Mouse (Mus musculus) midbrain, embryonic 14.5 days (tissue): ENCODE results near the gene Uhrf1bp1. TPM values are rescaled to one million over a fixed set of nuclear protein-coding genes. Genes with fewer than 3 reads are reported as not detected.
A peak's percentile ranks its signal among the peaks of the same experiment; 100 is the strongest.

Experiments
- ATAC-seq: fragments of 200-750 bp; cut with Nextera tagmentation; 2 replicates; pipeline ENCODE4 v1.8.0; 2017; ENCODE audit warnings: moderate number of reproducible peaks, moderate library complexity; ENCODE audit not compliant: low FRiP score, low TSS enrichment
- DNase-seq: peaks from one replicate; pipeline ENCODE4 v3.0.0-alpha.2; 2015
- H3K27ac ChIP-seq: fragments of 300-500 bp; sonication (generic); replicated peaks from 2 replicates; pipeline ENCODE4 v1.5.1; 2014; ENCODE audit warnings: mild to moderate bottlenecking, low read depth, low read length, moderate library complexity
- H3K27me3 ChIP-seq: fragments of 300-500 bp; sonication (generic); 2 replicates; pipeline ENCODE4 v1.6.1; 2014; ENCODE audit warnings: low read length, control low read depth, mixed read lengths; ENCODE audit not compliant: control insufficient read depth, insufficient read depth
- H3K36me3 ChIP-seq: fragments of 300-500 bp; sonication (generic); 2 replicates; pipeline ENCODE4 v1.6.1; 2014; ENCODE audit warnings: low read length, control low read depth; ENCODE audit not compliant: control insufficient read depth, insufficient read depth
- H3K4me1 ChIP-seq: fragments of 300-500 bp; sonication (generic); 2 replicates; pipeline ENCODE4 v1.6.1; 2014; ENCODE audit warnings: mild to moderate bottlenecking, antibody characterized with exemption, low read length, control low read depth; ENCODE audit not compliant: control insufficient read depth, insufficient read depth
- H3K4me2 ChIP-seq: fragments of 300-500 bp; sonication (generic); 2 replicates; pipeline ENCODE4 v1.6.1; 2014; ENCODE audit warnings: mild to moderate bottlenecking, low read length, moderate library complexity
- H3K4me3 ChIP-seq: fragments of 300-500 bp; sonication (generic); replicated peaks from 2 replicates; pipeline ENCODE4 v1.5.1; 2014; ENCODE audit warnings: low read depth, low read length
- H3K9ac ChIP-seq: fragments of 300-500 bp; sonication (generic); replicated peaks from 2 replicates; pipeline ENCODE4 v1.6.1; 2014; ENCODE audit warnings: mild to moderate bottlenecking, low read length, moderate library complexity
- H3K9me3 ChIP-seq: fragments of 300-500 bp; sonication (generic); 2 replicates; pipeline ENCODE4 v1.6.1; 2016; ENCODE audit warnings: low read length, control low read depth, mixed read lengths; ENCODE audit not compliant: control insufficient read depth
- WGBS: fragments of 180-500 bp; shearing (Covaris S2); extraction: QIAGEN DNeasy Blood & Tissue Kit; methylation state at CpG from one replicate; pipeline ENCODE4 v1.1.7; 2014; 5-methylcytosine and 5-hydroxymethylcytosine counted together
- polyA plus RNA-seq: library from polyadenylated mRNA; unstranded; fragments of >200 nt; fragmentation: Nextera tagmentation; extraction: Ambion mirVana; gene quantifications from 2 replicates; pipeline ENCODE4 v1.2.1, GENCODE M21; 2014

Gene Uhrf1bp1
- polyA plus RNA-seq, 1 experiment from 2014 or later: 9.3 TPM

- ATAC-seq (no peak), DNase-seq (no peak)
- Histone ChIP-seq H3K27ac (no peak overlapping the region), H3K27me3 (no peaks in the 10 kb centered on the region), H3K4me2 (no peak overlapping the region), H3K9me3 (no peaks in the 10 kb centered on the region), H3K4me1 (no peaks in the 10 kb centered on the region), H3K36me3 (peaks cover 9% of the 10 kb centered on the region; the same call in 1 of the 2 replicates), H3K9ac (no peak overlapping the region), H3K4me3 (no peak overlapping the region)
- 90% methylated on average over 4 of the region's 4 CpGs for WGBS
Measured at GRCm38 (mm10) chr17:27916366-27916765, 60.1 kb downstream of the Uhrf1bp1 start.

- DNase-seq (no peak), ATAC-seq (no peak)
- WGBS: 81% methylated on average over 4 of the region's 4 CpGs
- Histone ChIP-seq H3K36me3 (no peaks in the 10 kb centered on the region), H3K27ac (no peak overlapping the region), H3K4me2 (no peak overlapping the region), H3K9me3 (no peaks in the 10 kb centered on the region), H3K4me1 (no peaks in the 10 kb centered on the region), H3K27me3 (no peaks in the 10 kb centered on the region), H3K4me3 (no peak overlapping the region), H3K9ac (no peak overlapping the region)
Measured at GRCm38 (mm10) chr17:27920676-27921075, 64.4 kb downstream of the Uhrf1bp1 start.

DNA sequence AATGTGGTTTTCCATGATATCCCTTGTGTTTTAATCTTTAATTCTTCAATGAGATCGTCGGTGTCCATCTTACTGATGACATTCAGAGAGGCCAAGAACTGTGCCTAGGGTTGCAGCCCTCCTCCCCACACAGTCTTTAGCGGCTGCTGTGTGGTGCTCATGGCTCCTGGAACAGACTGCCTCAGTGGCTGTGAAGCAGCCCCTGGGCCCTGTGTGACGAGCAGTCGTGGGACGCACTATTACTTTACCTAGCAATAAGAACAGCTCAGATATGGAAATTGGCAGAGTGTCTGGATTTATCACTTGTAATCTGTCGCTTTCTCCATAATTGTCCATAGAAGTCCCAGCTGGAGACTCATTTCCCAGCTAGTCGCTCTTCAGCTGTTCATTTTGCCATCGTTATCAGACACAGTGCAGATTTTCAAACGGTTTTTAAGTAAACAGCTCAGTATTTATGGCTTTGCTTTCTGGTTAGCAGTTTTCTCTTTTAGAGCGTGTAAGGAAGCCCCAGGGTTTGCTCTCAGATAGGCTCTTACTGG, 66.0 kb downstream of the Uhrf1bp1 start:
- H3K9ac ChIP-seq: no peak overlapping the region
- no peak overlapping the region for H3K4me3 ChIP-seq
- peak overlapping the region; percentile 9; the same call in 1 of the 2 replicates for H3K27ac ChIP-seq
- H3K4me1 ChIP-seq: no peaks in the 10 kb centered on the region
- H3K9me3 ChIP-seq: no peaks in the 10 kb centered on the region
- no peaks in the 10 kb centered on the region for H3K27me3 ChIP-seq
- no peak overlapping the region for H3K4me2 ChIP-seq
- DNase-seq: peak; percentile 11
- no peak for ATAC-seq
- no peaks in the 10 kb centered on the region for H3K36me3 ChIP-seq
- WGBS: 73% methylated on average over 11 of the region's 11 CpGs

DNA sequence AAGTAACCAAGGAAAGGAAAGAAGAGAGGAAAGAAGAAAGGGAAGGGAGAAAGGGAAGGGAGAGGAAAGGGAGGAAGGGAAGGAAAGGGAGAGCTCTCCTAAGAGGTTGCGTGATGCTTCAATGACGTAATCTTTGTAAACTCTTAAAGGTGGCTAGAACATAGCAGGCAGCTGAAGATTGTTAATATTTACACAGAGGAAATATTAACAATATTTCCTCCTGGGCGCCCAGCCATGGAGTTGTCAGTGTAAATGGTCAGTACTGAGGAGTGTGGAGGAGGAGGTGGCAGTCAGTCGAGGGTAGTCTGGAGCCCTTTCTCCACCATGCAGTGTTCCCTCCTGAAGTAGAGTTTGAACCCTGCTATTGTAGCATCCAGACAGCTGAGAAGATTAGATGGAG, 68.8 kb downstream of the Uhrf1bp1 start:
- no peaks in the 10 kb centered on the region for H3K4me1 ChIP-seq
- 90% methylated on average over 4 of the region's 4 CpGs for WGBS
- no peaks in the 10 kb centered on the region for H3K9me3 ChIP-seq
- H3K27ac ChIP-seq: no peak overlapping the region
- H3K9ac ChIP-seq: no peak overlapping the region
- DNase-seq: no peak
- no peak for ATAC-seq
- H3K36me3 ChIP-seq: no peaks in the 10 kb centered on the region; the same call in 1 of the 2 replicates
- no peak overlapping the region for H3K4me2 ChIP-seq
- no peak overlapping the region for H3K4me3 ChIP-seq
- no peaks in the 10 kb centered on the region for H3K27me3 ChIP-seq

DNA sequence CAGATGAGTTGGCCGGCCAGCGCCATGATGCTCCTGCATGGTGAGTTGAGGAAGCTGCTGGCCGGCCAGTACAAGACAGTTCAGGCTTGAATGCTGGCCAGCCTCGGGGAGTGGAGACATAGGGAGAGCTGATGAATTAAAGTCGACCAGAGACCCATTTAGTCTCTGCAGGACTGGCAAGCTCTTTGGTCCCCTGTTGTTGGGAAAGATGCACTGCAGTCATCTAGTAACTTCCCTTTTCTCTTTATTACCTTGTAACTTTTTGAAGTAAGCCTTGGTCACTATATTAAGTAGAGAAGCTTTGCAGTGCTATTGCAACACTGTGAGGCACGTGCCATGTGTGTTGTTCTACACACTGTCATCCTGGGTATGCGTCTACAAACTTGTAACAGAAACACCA, 69.3 kb downstream of the Uhrf1bp1 start:
- DNase-seq (no peak), ATAC-seq (no peak)
- no peak overlapping the region for H3K4me3 ChIP-seq
- H3K9ac ChIP-seq: no peak overlapping the region
- no peaks in the 10 kb centered on the region for H3K4me1 ChIP-seq
- no peak overlapping the region for H3K27ac ChIP-seq
- WGBS: 84% methylated on average over 7 of the region's 7 CpGs
- no peaks in the 10 kb centered on the region for H3K9me3 ChIP-seq
- no peaks in the 10 kb centered on the region for H3K27me3 ChIP-seq
- H3K36me3 ChIP-seq: no peaks in the 10 kb centered on the region; the same call in 1 of the 2 replicates
- no peak overlapping the region for H3K4me2 ChIP-seq

- Histone ChIP-seq H3K4me2 (no peak overlapping the region), H3K27me3 (no peaks in the 10 kb centered on the region), H3K4me1 (no peaks in the 10 kb centered on the region), H3K36me3 (no peaks in the 10 kb centered on the region; the same call in 1 of the 2 replicates), H3K27ac (no peak overlapping the region), H3K4me3 (no peak overlapping the region), H3K9ac (no peak overlapping the region), H3K9me3 (no peaks in the 10 kb centered on the region)
- DNase-seq: no peak
- 94% methylated on average over 5 of the region's 5 CpGs for WGBS
- no peak for ATAC-seq
Measured at GRCm38 (mm10) chr17:27930291-27930690, 74.0 kb downstream of the Uhrf1bp1 start.

DNA sequence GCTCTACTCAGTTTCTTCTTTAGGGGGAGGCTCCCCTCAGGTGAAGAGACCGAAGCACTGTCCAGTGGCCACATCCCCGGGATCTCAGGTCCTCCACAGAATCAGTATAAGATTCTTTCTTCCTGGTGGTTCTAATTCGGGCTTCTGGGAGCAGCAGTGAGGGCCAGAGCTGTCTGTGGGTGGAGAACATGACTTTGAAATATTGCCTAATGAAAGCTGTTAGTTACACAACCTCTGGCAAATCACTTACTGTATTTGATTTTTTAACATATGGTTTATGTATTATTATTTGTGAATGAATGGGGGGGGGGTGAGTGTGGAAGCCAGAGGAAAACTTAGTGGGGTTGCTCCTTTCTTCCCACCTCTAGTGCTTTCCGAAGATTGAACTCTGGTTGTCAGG, 75.6 kb downstream of the Uhrf1bp1 start:
- DNase-seq (no peak), ATAC-seq (no peak)
- Histone ChIP-seq H3K9me3 (no peaks in the 10 kb centered on the region), H3K9ac (no peak overlapping the region), H3K4me3 (no peak overlapping the region), H3K4me2 (no peak overlapping the region), H3K36me3 (no peaks in the 10 kb centered on the region; the same call in 1 of the 2 replicates), H3K4me1 (no peaks in the 10 kb centered on the region), H3K27ac (no peak overlapping the region), H3K27me3 (no peaks in the 10 kb centered on the region)
- WGBS: 90% methylated on average over 4 of the region's 4 CpGs

GRCm38 (mm10) chr17:27934136-27934910, 78.1 kb downstream of the Uhrf1bp1 start:
- Histone ChIP-seq H3K4me2 (no peak overlapping the region), H3K27me3 (no peaks in the 10 kb centered on the region), H3K4me3 (no peak overlapping the region), H3K9me3 (no peaks in the 10 kb centered on the region), H3K27ac (no peak overlapping the region), H3K4me1 (no peaks in the 10 kb centered on the region), H3K9ac (no peak overlapping the region), H3K36me3 (no peaks in the 10 kb centered on the region)
- DNase-seq (no peak), ATAC-seq (no peak)
- 96% methylated on average over 10 of the region's 10 CpGs for WGBS

DNA sequence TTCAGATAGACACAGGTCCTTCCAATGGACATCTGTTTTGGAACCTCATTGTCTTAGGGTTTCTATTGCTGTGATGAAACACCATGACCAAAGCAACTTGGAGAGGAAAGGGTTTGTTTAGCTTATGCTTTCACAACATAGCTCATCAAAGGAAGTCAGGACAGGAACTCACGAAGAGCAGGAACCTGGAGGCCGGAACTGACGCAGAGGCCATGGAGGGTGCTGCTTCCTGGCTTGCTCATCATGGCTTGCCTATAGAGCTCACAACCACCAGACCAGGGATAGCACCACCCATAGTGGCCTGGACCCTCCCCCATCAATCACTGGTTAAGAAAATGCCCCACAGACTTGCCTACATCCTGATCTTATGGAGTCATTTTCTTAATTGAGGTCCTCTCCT, 78.8 kb downstream of the Uhrf1bp1 start:
- DNase-seq (no peak), ATAC-seq (no peak)
- Histone ChIP-seq H3K4me2 (no peak overlapping the region), H3K9me3 (no peaks in the 10 kb centered on the region), H3K4me3 (no peak overlapping the region), H3K9ac (no peak overlapping the region), H3K4me1 (0 out of 2 replicates have a peak, but pooled peaks cover under 1% of the 10 kb centered on the region), H3K27ac (no peak overlapping the region), H3K36me3 (no peaks in the 10 kb centered on the region), H3K27me3 (no peaks in the 10 kb centered on the region)
- WGBS: 97% methylated on average over 3 of the region's 3 CpGs
